In genomic region chr14:21991856-21992255, GRCm38 (mm10) we compare ENCODE assay signal across 7 mouse cellular contexts. TPM values are rescaled to one million over a fixed set of nuclear protein-coding genes. Genes with fewer than 3 reads are reported as not detected.
A peak's percentile ranks its signal among the peaks of the same experiment; 100 is the strongest.
DNase-seq lines count a peak whose midpoint lies in the region; ATAC-seq and TF ChIP-seq lines count a peak whose summit lies in the region.

No protein-coding gene starts in this region.

- peak overlapping the region; percentile 80 for H3K4me3 ChIP-seq in lung, embryonic 16.5 days (ENCODE audit: low read length)
- H3K4me3 ChIP-seq in forebrain, postnatal 0 days (ENCODE audit: low read depth, low read length) = no peak overlapping the region
- H3K4me3 ChIP-seq in limb, embryonic 11.5 days (ENCODE audit: low read depth, low read length) = no peak overlapping the region

- H3K36me3 ChIP-seq in lung, embryonic 16.5 days (ENCODE audit: control insufficient read depth, insufficient read depth, low read length) = no peaks in the 10 kb centered on the region
- no peaks in the 10 kb centered on the region for H3K36me3 ChIP-seq in forebrain, postnatal 0 days (ENCODE audit: insufficient read depth)
- H3K36me3 ChIP-seq in limb, embryonic 11.5 days (ENCODE audit: control insufficient read depth, insufficient read depth, low read length) = no peaks in the 10 kb centered on the region

- TF ChIP-seq CTCF in forebrain, postnatal 0 days (IDR thresholded peaks at IDR 0.05; ENCODE audit: low read depth) = no peak

- 47% methylated on average over 5 of the region's 5 CpGs for WGBS in lung, embryonic 16.5 days
- 28% methylated on average over 5 of the region's 5 CpGs for WGBS in forebrain, postnatal 0 days
- 6% methylated on average over 5 of the region's 5 CpGs for WGBS in limb, embryonic 11.5 days

- H3K4me1 ChIP-seq in lung, embryonic 16.5 days (replicated peaks; ENCODE audit: control insufficient read depth, insufficient read depth, low read length) = peaks cover 13% of the 10 kb centered on the region
- peaks cover 5% of the 10 kb centered on the region for H3K4me1 ChIP-seq in forebrain, postnatal 0 days (ENCODE audit: insufficient read depth)
- H3K4me1 ChIP-seq in limb, embryonic 11.5 days (ENCODE audit: control insufficient read depth, insufficient read depth, low read length) = peaks cover 13% of the 10 kb centered on the region

- no peaks in the 10 kb centered on the region for H3K9me3 ChIP-seq in lung, embryonic 16.5 days (ENCODE audit: control insufficient read depth, low read length)
- H3K9me3 ChIP-seq in forebrain, postnatal 0 days (ENCODE audit: low read length) = no peaks in the 10 kb centered on the region
- H3K9me3 ChIP-seq in limb, embryonic 11.5 days (ENCODE audit: control insufficient read depth, low read length) = no peaks in the 10 kb centered on the region

- ATAC-seq in lung, embryonic 16.5 days (ENCODE audit: low read depth) = no peak
- ATAC-seq in forebrain, postnatal 0 days = no peak
- no peak for ATAC-seq in limb, embryonic 11.5 days (ENCODE audit: insufficient number of reproducible peaks, low FRiP score, low TSS enrichment, low read depth)

- no peak for DNase-seq in lung, postnatal 36 days
- DNase-seq in forebrain, postnatal 0 days = peak; percentile 13
- DNase-seq in limb, embryonic 11.5 days (ENCODE audit: low spot score) = peak; percentile 43
- no peak for DNase-seq in spleen, postnatal 36 days (ENCODE audit: low spot score in 2 of 2)
- DNase-seq in adipocyte (ENCODE audit: low spot score) = no peak
- no peak for DNase-seq in urinary bladder, postnatal 25 days (ENCODE audit: low spot score)

- H3K4me2 ChIP-seq in lung, embryonic 16.5 days (ENCODE audit: low read depth, low read length) = peak overlapping the region; percentile 80
- H3K4me2 ChIP-seq in forebrain, postnatal 0 days (ENCODE audit: low read depth) = peak overlapping the region; percentile 96
- H3K4me2 ChIP-seq in limb, embryonic 11.5 days (ENCODE audit: low read depth, severe bottlenecking) = no peak overlapping the region

- no peaks in the 10 kb centered on the region for H3K27me3 ChIP-seq in lung, embryonic 16.5 days (ENCODE audit: control insufficient read depth, insufficient read depth, low read depth, low read length)
- peaks cover 76% of the 10 kb centered on the region for H3K27me3 ChIP-seq in forebrain, postnatal 0 days (ENCODE audit: insufficient read depth, low read length)
- peaks cover 17% of the 10 kb centered on the region for H3K27me3 ChIP-seq in limb, embryonic 11.5 days (ENCODE audit: control insufficient read depth, insufficient read depth, low read length)

- peak overlapping the region; percentile 78 for H3K9ac ChIP-seq in lung, embryonic 16.5 days (ENCODE audit: low read length)
- H3K9ac ChIP-seq in forebrain, postnatal 0 days = no peak overlapping the region
- no peak overlapping the region for H3K9ac ChIP-seq in limb, embryonic 11.5 days (ENCODE audit: low read length)

- H3K27ac ChIP-seq in lung, embryonic 16.5 days (ENCODE audit: low read length) = no peak overlapping the region
- no peak overlapping the region for H3K27ac ChIP-seq in forebrain, postnatal 0 days (ENCODE audit: low read depth, low read length)
- H3K27ac ChIP-seq in limb, embryonic 11.5 days (replicated peaks; ENCODE audit: low read depth, low read length) = no peak overlapping the region

RNA-seq across cellular contexts. Expression of gene Zfp503, which starts 2.5 kb away (rescaled TPM):
- polyA plus RNA-seq in lung, embryonic 16.5 days (2015; fragmentation: Nextera tagmentation; extraction: Ambion mirVana) = 14.2 and 17.1 TPM in 2 replicates
- 7.7 and 8.7 TPM in 2 replicates for total RNA-seq in forebrain, postnatal 0 days (2014; rRNA removed)
- polyA plus RNA-seq in forebrain, postnatal 0 days (2015; fragmentation: Nextera tagmentation; extraction: Ambion mirVana) = 3.9 and 5.0 TPM in 2 replicates
- polyA plus RNA-seq in limb, embryonic 11.5 days (2014; fragmentation: Nextera tagmentation; extraction: Ambion mirVana) = 12.8 and 16.1 TPM in 2 replicates

RNA-seq across cellular contexts. Expression of gene Lrmda, which starts 27.7 kb away (rescaled TPM):
- polyA plus RNA-seq in lung, embryonic 16.5 days (2015; fragmentation: Nextera tagmentation; extraction: Ambion mirVana) = 1.2 and 1.3 TPM in 2 replicates
- total RNA-seq in forebrain, postnatal 0 days (2014; rRNA removed) = 0.15 TPM in 1 of 2 replicates, not detected in the other
- 0.18 and 0.28 TPM in 2 replicates for polyA plus RNA-seq in forebrain, postnatal 0 days (2015; fragmentation: Nextera tagmentation; extraction: Ambion mirVana)
- 0.20 and 0.52 TPM in 2 replicates for polyA plus RNA-seq in limb, embryonic 11.5 days (2014; fragmentation: Nextera tagmentation; extraction: Ambion mirVana)

Comparison
In these comparisons a context has a peak if more than half of its experiments do, and no peak if none do; other contexts are left out.
1. DNase-seq: peak in forebrain, postnatal 0 days (single experiment) and limb, embryonic 11.5 days (single experiment); none in lung, postnatal 36 days (single experiment), spleen, postnatal 36 days (0 of 2), adipocyte (single experiment) and urinary bladder, postnatal 25 days (single experiment).